Mouse (Mus musculus) embryonic facial prominence, embryonic 13.5 days (tissue): Measurements from ENCODE around the gene Sppl3. TPM values are rescaled to one million over a fixed set of nuclear protein-coding genes. Genes with fewer than 3 reads are reported as not detected.

Experiments
- ATAC-seq: fragments of 200-750 bp; cut with Nextera tagmentation; 2 replicates; pipeline ENCODE4 v1.8.0; 2017; ENCODE audit warnings: low read depth; ENCODE audit not compliant: insufficient number of reproducible peaks, insufficient read depth, low FRiP score, low TSS enrichment
- H3K27ac ChIP-seq: fragments of 300-500 bp; sonication (generic); 2 replicates; pipeline ENCODE4 v1.5.1; 2015; ENCODE audit warnings: moderate library complexity, mild to moderate bottlenecking, inconsistent platforms
- H3K27me3 ChIP-seq: fragments of 300-500 bp; sonication (generic); 2 replicates; pipeline ENCODE4 v1.6.1; 2015; ENCODE audit warnings: mild to moderate bottlenecking, inconsistent platforms
- H3K36me3 ChIP-seq: fragments of 300-500 bp; sonication (generic); 2 replicates; pipeline ENCODE4 v1.6.1; 2015; ENCODE audit warnings: mild to moderate bottlenecking, inconsistent platforms
- H3K4me1 ChIP-seq: fragments of 300-500 bp; sonication (generic); 2 replicates; pipeline ENCODE4 v1.6.1; 2015; ENCODE audit warnings: inconsistent platforms
- H3K4me2 ChIP-seq: fragments of 300-500 bp; sonication (generic); 2 replicates; pipeline ENCODE4 v1.6.1; 2015; ENCODE audit warnings: moderate library complexity, mild to moderate bottlenecking, inconsistent platforms
- H3K4me3 ChIP-seq: fragments of 300-500 bp; sonication (generic); 2 replicates; pipeline ENCODE4 v1.5.1; 2015; ENCODE audit warnings: mild to moderate bottlenecking, inconsistent platforms
- H3K9ac ChIP-seq: fragments of 300-500 bp; sonication (generic); 2 replicates; pipeline ENCODE4 v1.6.1; 2015; ENCODE audit warnings: mild to moderate bottlenecking, inconsistent platforms
- H3K9me3 ChIP-seq: fragments of 300-500 bp; sonication (generic); 2 replicates; pipeline ENCODE4 v1.6.1; 2016; ENCODE audit warnings: inconsistent platforms
- WGBS: fragments of 180-500 bp; shearing (Covaris S2); methylation state at CpG from one replicate; pipeline ENCODE4 v1.1.7; 2015; ENCODE audit warnings: mixed read lengths; 5-methylcytosine and 5-hydroxymethylcytosine counted together
- polyA plus RNA-seq: library from polyadenylated mRNA; unstranded; fragments of >200 nt; fragmentation: Nextera tagmentation; extraction: Ambion mirVana; gene quantifications from 2 replicates; pipeline ENCODE4 v1.2.1, GENCODE M21; 2015

Sppl3 gene
- 18.2 and 18.6 TPM in 2 replicates for polyA plus RNA-seq

- Histone ChIP-seq H3K9ac (peak within 1 kb of the TSS; percentile 99), H3K27me3 (no peaks in the 10 kb centered on the region), H3K4me1 (peaks cover 45% of the 10 kb centered on the region), H3K4me2 (peak within 1 kb of the TSS; percentile 90), H3K36me3 (no peaks in the 10 kb centered on the region), H3K4me3 (peak within 1 kb of the TSS; percentile 99), H3K27ac (peak within 1 kb of the TSS; percentile 89), H3K9me3 (no peaks in the 10 kb centered on the region)
- ATAC-seq, result peak; percentile 79
- 1% methylated on average over 49 of the region's 65 CpGs for WGBS
Measured at GRCm38 (mm10) chr5:115010577-115011216, at the start of gene Sppl3. TSS of gene Sppl3 (plus strand) at chr5:115011137.

- Histone ChIP-seq H3K4me2 (no peak overlapping the region), H3K9ac (no peak overlapping the region; the same call in 1 of the 2 replicates), H3K4me3 (no peak overlapping the region), H3K27me3 (0 out of 2 replicates have a peak, but pooled peaks cover 1% of the 10 kb centered on the region), H3K27ac (no peak overlapping the region), H3K36me3 (no peaks in the 10 kb centered on the region), H3K4me1 (peaks cover 12% of the 10 kb centered on the region; the same call in 1 of the 2 replicates), H3K9me3 (no peaks in the 10 kb centered on the region; the same call in 1 of the 2 replicates)
- 46% methylated on average over 4 of the region's 4 CpGs for WGBS
- ATAC-seq, result no peak
Measured at GRCm38 (mm10) chr5:114961590-114962360, 49.2 kb upstream of the Sppl3 start.

GRCm38 (mm10) chr5:114964315-114964966 is 46.5 kb upstream of the Sppl3 start:
- 62% methylated on average over 7 of the region's 7 CpGs for WGBS
- ATAC-seq, result no peak
- H3K4me3 ChIP-seq, result no peak overlapping the region

GRCm38 (mm10) chr5:114964967-114965898 is 45.7 kb upstream of the Sppl3 start:
- Histone ChIP-seq H3K4me1 (peaks cover 12% of the 10 kb centered on the region; the same call in 1 of the 2 replicates), H3K9ac (no peak overlapping the region), H3K9me3 (no peaks in the 10 kb centered on the region), H3K27me3 (peaks cover 26% of the 10 kb centered on the region), H3K36me3 (no peaks in the 10 kb centered on the region), H3K4me3 (no peak overlapping the region), H3K27ac (no peak overlapping the region), H3K4me2 (no peak overlapping the region)
- no peak for ATAC-seq
- WGBS, result 61% methylated on average over 17 of the region's 17 CpGs

More at GRCm38 (mm10) chr5:114964315-114964966, 46.5 kb upstream of the Sppl3 start:
- H3K9ac ChIP-seq, result no peak overlapping the region
- H3K4me2 ChIP-seq, result no peak overlapping the region
- H3K27ac ChIP-seq, result no peak overlapping the region
- H3K27me3 ChIP-seq, result peaks cover 25% of the 10 kb centered on the region
- peaks cover 12% of the 10 kb centered on the region; the same call in 1 of the 2 replicates for H3K4me1 ChIP-seq
- H3K9me3 ChIP-seq, result no peaks in the 10 kb centered on the region
- no peaks in the 10 kb centered on the region for H3K36me3 ChIP-seq

- Histone ChIP-seq H3K36me3 (no peaks in the 10 kb centered on the region), H3K9me3 (no peaks in the 10 kb centered on the region), H3K4me3 (no peak overlapping the region), H3K4me2 (no peak overlapping the region), H3K27me3 (peaks cover 26% of the 10 kb centered on the region), H3K9ac (no peak overlapping the region), H3K27ac (no peak overlapping the region), H3K4me1 (peaks cover 10% of the 10 kb centered on the region; the same call in 1 of the 2 replicates)
- 38% methylated on average over 14 of the region's 14 CpGs for WGBS
- ATAC-seq, result no peak
Measured at GRCm38 (mm10) chr5:114967523-114968268, 43.2 kb upstream of the Sppl3 start.

GRCm38 (mm10) chr5:114968651-114969050 is 42.3 kb upstream of the Sppl3 start:
- peaks cover 10% of the 10 kb centered on the region; the same call in 1 of the 2 replicates for H3K4me1 ChIP-seq
- no peaks in the 10 kb centered on the region for H3K9me3 ChIP-seq
- H3K4me3 ChIP-seq, result no peak overlapping the region
- H3K27ac ChIP-seq, result no peak overlapping the region
- ATAC-seq, result no peak
- H3K27me3 ChIP-seq, result peaks cover 26% of the 10 kb centered on the region
- H3K9ac ChIP-seq, result 0 out of 2 replicates have a peak overlapping the region, but pooled peaks have one; percentile 16
- 17% methylated on average over 7 of the region's 7 CpGs for WGBS
- no peaks in the 10 kb centered on the region for H3K36me3 ChIP-seq
- H3K4me2 ChIP-seq, result no peak overlapping the region

- Histone ChIP-seq H3K4me2 (no peak overlapping the region), H3K27me3 (peaks cover 26% of the 10 kb centered on the region), H3K27ac (no peak overlapping the region), H3K36me3 (no peaks in the 10 kb centered on the region), H3K4me3 (no peak overlapping the region), H3K4me1 (peaks cover 10% of the 10 kb centered on the region; the same call in 1 of the 2 replicates), H3K9ac (0 out of 2 replicates have a peak overlapping the region, but pooled peaks have one; percentile 16), H3K9me3 (no peaks in the 10 kb centered on the region)
- ATAC-seq, result no peak
- WGBS, result 8% methylated on average over 4 of the region's 4 CpGs
Measured at GRCm38 (mm10) chr5:114969064-114969463, 41.9 kb upstream of the Sppl3 start.

- ATAC-seq, result no peak
- H3K27me3 ChIP-seq, result peaks cover 26% of the 10 kb centered on the region
- H3K9me3 ChIP-seq, result no peaks in the 10 kb centered on the region
- whole genome bisulfite sequencing, result 55% methylated on average over 13 of the region's 13 CpGs
- H3K4me1 ChIP-seq, result peaks cover 10% of the 10 kb centered on the region; the same call in 1 of the 2 replicates
- no peak overlapping the region for H3K27ac ChIP-seq
- no peaks in the 10 kb centered on the region for H3K36me3 ChIP-seq
- H3K4me2 ChIP-seq, result no peak overlapping the region
- H3K4me3 ChIP-seq, result no peak overlapping the region
- no peak overlapping the region for H3K9ac ChIP-seq
Measured at GRCm38 (mm10) chr5:114969609-114970215, 41.2 kb upstream of the Sppl3 start.

- H3K9ac ChIP-seq, result no peak within 1 kb of the TSS
- H3K36me3 ChIP-seq, result no peaks in the 10 kb centered on the region
- WGBS, result 78% methylated on average over 17 of the region's 17 CpGs
- peaks cover 26% of the 10 kb centered on the region for H3K27me3 ChIP-seq
- no peak within 1 kb of the TSS for H3K4me2 ChIP-seq
- H3K9me3 ChIP-seq, result no peaks in the 10 kb centered on the region
- ATAC-seq, result no peak
- H3K4me3 ChIP-seq, result no peak within 1 kb of the TSS
- 0 out of 2 replicates have a peak, but pooled peaks cover 3% of the 10 kb centered on the region for H3K4me1 ChIP-seq
- H3K27ac ChIP-seq, result no peak within 1 kb of the TSS
Measured at GRCm38 (mm10) chr5:114970824-114971227, 40.1 kb upstream of the Sppl3 start, which contains the start of gene Hnf1a. TSS of gene Hnf1a (minus strand) at chr5:114971094.

- no peak overlapping the region for H3K4me2 ChIP-seq
- no peak overlapping the region for H3K27ac ChIP-seq
- H3K4me3 ChIP-seq, result no peak overlapping the region
- 82% methylated on average over 9 of the region's 9 CpGs for WGBS
- H3K36me3 ChIP-seq, result no peaks in the 10 kb centered on the region
- H3K27me3 ChIP-seq, result peaks cover 23% of the 10 kb centered on the region
- 0 out of 2 replicates have a peak, but pooled peaks cover 3% of the 10 kb centered on the region for H3K4me1 ChIP-seq
- no peaks in the 10 kb centered on the region for H3K9me3 ChIP-seq
- no peak overlapping the region for H3K9ac ChIP-seq
- ATAC-seq, result no peak
Measured at GRCm38 (mm10) chr5:114972201-114972600, 38.7 kb upstream of the Sppl3 start.
